In the genomic region with DNA sequence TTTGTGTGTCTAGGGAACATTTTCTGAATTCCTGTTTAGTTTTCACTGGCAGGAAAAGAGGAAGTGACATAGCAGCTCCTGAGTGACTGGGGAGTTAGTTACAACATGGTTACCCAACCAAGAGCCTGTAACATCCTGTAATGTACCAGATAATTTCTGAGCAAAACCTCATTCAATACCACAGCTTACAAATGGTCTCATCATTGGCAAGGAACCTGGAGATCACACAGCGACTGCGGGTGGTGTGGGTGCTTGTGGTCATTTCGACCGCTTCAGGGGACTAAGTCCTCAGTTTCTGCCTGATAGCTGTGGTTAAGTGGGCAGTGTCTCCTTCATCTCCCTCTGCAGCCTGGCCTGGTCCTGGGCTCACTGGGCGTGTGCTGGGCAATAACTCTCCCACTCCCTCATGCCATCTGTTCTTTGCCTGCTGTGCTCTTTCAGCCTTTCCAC, we compare ENCODE assay signal across 16 mouse cellular contexts. TPM values are rescaled to one million over a fixed set of nuclear protein-coding genes. Genes with fewer than 3 reads are reported as not detected.
DNase-seq lines count a peak whose midpoint lies in the region; ATAC-seq and TF ChIP-seq lines count a peak whose summit lies in the region.
"Had no signal": no experiment of that assay in that cellular context is flagged by ENCODE, and none has a peak within 500 bp of the region (broad histone marks: within the 10 kb centered on the region; RNA-seq: fewer than 3 reads in every experiment).

No protein-coding gene starts in this region.

- peak overlapping the region; percentile 18 for H3K4me3 ChIP-seq in bone marrow macrophage, adult 2 months (ENCODE audit: insufficient read depth, low read length)
- H3K4me3 ChIP-seq in forebrain, embryonic 10.5 days, result no peak overlapping the region
- H3K4me3 ChIP-seq in midbrain, postnatal 0 days (ENCODE audit: low read depth, low read length), result no peak overlapping the region

- no peaks in the 10 kb centered on the region for H3K27me3 ChIP-seq in forebrain, embryonic 10.5 days (ENCODE audit: poor library complexity, severe bottlenecking)
- H3K27me3 ChIP-seq in midbrain, postnatal 0 days (ENCODE audit: insufficient read depth, low read length), result no peaks in the 10 kb centered on the region

- H3K36me3 ChIP-seq in forebrain, embryonic 10.5 days (replicated peaks), result peaks cover 5% of the 10 kb centered on the region; the same call in 1 of the 2 replicates
- H3K36me3 ChIP-seq in midbrain, postnatal 0 days (ENCODE audit: insufficient read depth, low read length), result no peaks in the 10 kb centered on the region

- H3K4me2 ChIP-seq in midbrain, postnatal 0 days (ENCODE audit: low read depth, low read length, poor library complexity, severe bottlenecking), result no peak overlapping the region
- H3K4me2 ChIP-seq: midbrain, embryonic 11.5 days had no signal

- no peaks in the 10 kb centered on the region for H3K9me3 ChIP-seq in forebrain, embryonic 10.5 days
- H3K9me3 ChIP-seq in midbrain, postnatal 0 days (ENCODE audit: low read length), result no peaks in the 10 kb centered on the region

- no peak overlapping the region for H3K9ac ChIP-seq in midbrain, postnatal 0 days (replicated peaks; ENCODE audit: low read length, poor library complexity, severe bottlenecking)

- peak; percentile 34 to 56 for DNase-seq in cerebellum, postnatal 14 days
- DNase-seq in cerebellum, postnatal 4 days (ENCODE audit: low spot score in 2 of 2), result no peak
- DNase-seq in 3T3-L1 (ENCODE audit: low read depth, low spot score), result peak; percentile 64
- DNase-seq in forebrain, embryonic 10.5 days (ENCODE audit: extremely low spot score, low spot score), result no peak
- DNase-seq in gastrocnemius, postnatal 10 days, result no peak
- no peak for DNase-seq in midbrain, postnatal 0 days (ENCODE audit: low spot score)
- DNase-seq: gastrocnemius, postnatal 14 days; heart, postnatal 14 days; right cerebral cortex, postnatal 25 days had no signal

- no peak for TF ChIP-seq POLR2A in bone marrow macrophage, adult 2 months (IDR thresholded peaks at IDR 0.05; ENCODE audit: borderline replicate concordance, low read depth, low read length)

- 91% methylated on average over 5 of the region's 5 CpGs for WGBS in forebrain, embryonic 10.5 days
- WGBS in midbrain, postnatal 0 days, result 92% methylated on average over 5 of the region's 5 CpGs

- peak overlapping the region; percentile 79 for H3K27ac ChIP-seq in bone marrow macrophage, adult 2 months (ENCODE audit: insufficient read depth, low read depth, low read length)
- no peak overlapping the region for H3K27ac ChIP-seq in forebrain, embryonic 10.5 days
- H3K27ac ChIP-seq in midbrain, postnatal 0 days (ENCODE audit: low read depth, low read length), result no peak overlapping the region

- H3K4me1 ChIP-seq in bone marrow macrophage, adult 2 months (ENCODE audit: control insufficient read depth, insufficient read depth, low read length), result peaks cover 8% of the 10 kb centered on the region
- H3K4me1 ChIP-seq in forebrain, embryonic 10.5 days, result peaks cover 9% of the 10 kb centered on the region
- H3K4me1 ChIP-seq in midbrain, postnatal 0 days (ENCODE audit: insufficient read depth, low read length), result no peaks in the 10 kb centered on the region

- peak; percentile 77 for ATAC-seq in megakaryocyte, adult 5-6 weeks (ENCODE audit: poor library complexity, severe bottlenecking)
- ATAC-seq in midbrain, postnatal 0 days (ENCODE audit: low FRiP score), result no peak
- ATAC-seq: inflammation-experienced regulatory T-cells, adult 6 months had no signal

- no peak for TF ChIP-seq CTCF in bone marrow macrophage, adult 2 months (IDR thresholded peaks at IDR 0.05; ENCODE audit: low read depth, low read length)
- no peak for TF ChIP-seq CTCF in midbrain, postnatal 0 days (IDR thresholded peaks at IDR 0.05)

RNA-seq across cellular contexts. Expression of gene Ndc1, which starts 3.4 kb away (rescaled TPM):
- 14.1 and 19.2 TPM in 2 replicates for polyA plus RNA-seq in bone marrow macrophage, adult 2 months (2012; ENCODE audit: insufficient read depth, insufficient read length, missing spikeins)
- total RNA-seq in megakaryocyte, adult 5-6 weeks (2015), result 49.1 and 51.8 TPM in 2 replicates
- total RNA-seq in megakaryocyte, adult 5-6 weeks (2017), result 27.7 and 32.6 TPM in 2 replicates
- 55.3 and 62.2 TPM in 2 replicates for polyA plus RNA-seq in forebrain, embryonic 10.5 days (2016; fragmentation: Nextera tagmentation; extraction: Ambion mirVana)
- 1 to 10 TPM; 8.0 to 8.4 TPM for total RNA-seq in gastrocnemius, postnatal 10 days (2021)
- total RNA-seq in midbrain, postnatal 0 days (2014; rRNA removed), result 32.2 and 36.8 TPM in 2 replicates
- 20.1 and 21.5 TPM in 2 replicates for polyA plus RNA-seq in midbrain, postnatal 0 days (2015; fragmentation: Nextera tagmentation; extraction: Ambion mirVana)

RNA-seq across cellular contexts. Expression of gene Yipf1, which starts 50.1 kb away (rescaled TPM):
- 44.1 and 57.6 TPM in 2 replicates for polyA plus RNA-seq in bone marrow macrophage, adult 2 months (2012; ENCODE audit: insufficient read depth, insufficient read length, missing spikeins)
- 73.0 and 82.7 TPM in 2 replicates for total RNA-seq in megakaryocyte, adult 5-6 weeks (2015)
- 59.2 and 61.3 TPM in 2 replicates for total RNA-seq in megakaryocyte, adult 5-6 weeks (2017)
- 37.1 and 38.8 TPM in 2 replicates for polyA plus RNA-seq in forebrain, embryonic 10.5 days (2016; fragmentation: Nextera tagmentation; extraction: Ambion mirVana)
- total RNA-seq in gastrocnemius, postnatal 10 days (2021), result 10 to 100 TPM; 14.8 to 17.8 TPM
- total RNA-seq in midbrain, postnatal 0 days (2014; rRNA removed), result 53.3 and 58.5 TPM in 2 replicates
- 58.9 and 60.8 TPM in 2 replicates for polyA plus RNA-seq in midbrain, postnatal 0 days (2015; fragmentation: Nextera tagmentation; extraction: Ambion mirVana)

RNA-seq across cellular contexts. Expression of gene Dio1, which starts 57.2 kb away (rescaled TPM):
- polyA plus RNA-seq in bone marrow macrophage, adult 2 months (2012; ENCODE audit: insufficient read depth, insufficient read length, missing spikeins), result not detected in 2 replicates
- not detected in 2 replicates for total RNA-seq in megakaryocyte, adult 5-6 weeks (2015)
- not detected in 2 replicates for total RNA-seq in megakaryocyte, adult 5-6 weeks (2017)
- not detected in 2 replicates for polyA plus RNA-seq in forebrain, embryonic 10.5 days (2016; fragmentation: Nextera tagmentation; extraction: Ambion mirVana)
- total RNA-seq in gastrocnemius, postnatal 10 days (2021), result under 1 TPM in 1 of 2 experiments, not detected in 1; 0.33 TPM
- total RNA-seq in midbrain, postnatal 0 days (2014; rRNA removed), result not detected in 2 replicates
- not detected in 2 replicates for polyA plus RNA-seq in midbrain, postnatal 0 days (2015; fragmentation: Nextera tagmentation; extraction: Ambion mirVana)
- total RNA-seq: gastrocnemius, postnatal 14 days; left cerebral cortex, postnatal 25 days had no signal
- polyA plus RNA-seq: brain, embryonic 14.5 days; inflammation-experienced regulatory T-cells, adult 6 months; midbrain, embryonic 11.5 days; neural tube, embryonic 14.5 days had no signal

Comparison
In these comparisons a context has a peak if more than half of its experiments do, and no peak if none do; other contexts are left out.
1. DNase-seq: peak in cerebellum, postnatal 14 days (2 of 2) and 3T3-L1 (single experiment); none in cerebellum, postnatal 4 days (0 of 2), forebrain, embryonic 10.5 days (single experiment), gastrocnemius, postnatal 10 days (single experiment) and midbrain, postnatal 0 days (single experiment).